Mouse (Mus musculus): Measurements from ENCODE around the gene Gucd1.
"Not testable (repeated sequence)": the region's sequence is repeated elsewhere in the genome, so short reads cannot be mapped to it uniquely, and the experiment has no call there.

Gene Gucd1

GRCm38 (mm10) chr10:75504234-75505129, 13.3 kb downstream of the Gucd1 start:
- no peak for DNase-seq (ENCODE audit: low read depth in 2 of 2, low spot score in 2 of 2)

- no peak for DNase-seq (ENCODE audit: low read depth in 2 of 2, low spot score in 2 of 2)
Observed at GRCm38 (mm10) chr10:75503692-75504091, 14.1 kb downstream of the Gucd1 start.

- DNase-seq (ENCODE audit: low read depth in 2 of 2, low spot score in 2 of 2) = no peak
Observed at GRCm38 (mm10) chr10:75501641-75502040, 16.1 kb downstream of the Gucd1 start.

- no peak for DNase-seq (ENCODE audit: low read depth in 2 of 2, low spot score in 2 of 2)
Observed at GRCm38 (mm10) chr10:75500345-75500744, 17.4 kb downstream of the Gucd1 start.

GRCm38 (mm10) chr10:75499791-75500190, 18.0 kb downstream of the Gucd1 start:
- no peak for DNase-seq (ENCODE audit: low read depth in 2 of 2, low spot score in 2 of 2)

- not testable (repeated sequence) for DNase-seq (ENCODE audit: low read depth in 2 of 2, low spot score in 2 of 2)
Observed at GRCm38 (mm10) chr10:75499214-75499613, 18.6 kb downstream of the Gucd1 start.

GRCm38 (mm10) chr10:75495921-75496320, 21.9 kb downstream of the Gucd1 start:
- DNase-seq (ENCODE audit: low read depth in 2 of 2, low spot score in 2 of 2) = no peak

- no peak for DNase-seq (ENCODE audit: low read depth in 2 of 2, low spot score in 2 of 2)
Observed at GRCm38 (mm10) chr10:75495304-75495703, 22.5 kb downstream of the Gucd1 start.

- no peak for DNase-seq (ENCODE audit: low read depth in 2 of 2, low spot score in 2 of 2)
Observed at GRCm38 (mm10) chr10:75491936-75492262, 25.9 kb downstream of the Gucd1 start.

- DNase-seq (ENCODE audit: low read depth in 2 of 2, low spot score in 2 of 2) = no peak
Observed at GRCm38 (mm10) chr10:75491234-75491935, 26.4 kb downstream of the Gucd1 start.

GRCm38 (mm10) chr10:75490731-75491130, 27.0 kb downstream of the Gucd1 start:
- DNase-seq (ENCODE audit: low read depth in 2 of 2, low spot score in 2 of 2) = no peak

- DNase-seq (ENCODE audit: low read depth in 2 of 2, low spot score in 2 of 2) = no peak
Observed at GRCm38 (mm10) chr10:75489522-75489921, 28.2 kb downstream of the Gucd1 start.

GRCm38 (mm10) chr10:75487131-75487530, 30.6 kb downstream of the Gucd1 start:
- DNase-seq (ENCODE audit: low read depth in 2 of 2, low spot score in 2 of 2) = no peak

GRCm38 (mm10) chr10:75486086-75486979, 31.4 kb downstream of the Gucd1 start:
- peak; percentile 67 to 69 for DNase-seq (ENCODE audit: low read depth in 2 of 2, low spot score in 2 of 2)

- DNase-seq (ENCODE audit: low read depth in 2 of 2, low spot score in 2 of 2) = no peak
Observed at GRCm38 (mm10) chr10:75484767-75485166, 33.0 kb downstream of the Gucd1 start.

- DNase-seq (ENCODE audit: low read depth in 2 of 2, low spot score in 2 of 2) = no peak
Observed at GRCm38 (mm10) chr10:75484066-75484465, 33.7 kb downstream of the Gucd1 start.

GRCm38 (mm10) chr10:75482919-75483483, 34.8 kb downstream of the Gucd1 start:
- DNase-seq (ENCODE audit: low read depth in 2 of 2, low spot score in 2 of 2) = no peak

- DNase-seq (ENCODE audit: low read depth in 2 of 2, low spot score in 2 of 2) = no peak
Observed at GRCm38 (mm10) chr10:75482271-75482670, 35.5 kb downstream of the Gucd1 start.

GRCm38 (mm10) chr10:75481703-75482102, 36.1 kb downstream of the Gucd1 start:
- no peak for DNase-seq (ENCODE audit: low read depth in 2 of 2, low spot score in 2 of 2)

- DNase-seq (ENCODE audit: low read depth in 2 of 2, low spot score in 2 of 2) = no peak
Observed at GRCm38 (mm10) chr10:75479955-75480354, 37.8 kb downstream of the Gucd1 start.

- DNase-seq (ENCODE audit: low read depth in 2 of 2, low spot score in 2 of 2) = no peak
Observed at GRCm38 (mm10) chr10:75477034-75477433, 40.7 kb downstream of the Gucd1 start.
